Mouse (Mus musculus) lung, postnatal 0 days (tissue): ENCODE measurements around the gene Isx. TPM values are rescaled to one million over a fixed set of nuclear protein-coding genes. Genes with fewer than 3 reads are reported as not detected.

Experiments
- ATAC-seq: fragments of 200-750 bp; cut with Nextera tagmentation; 2 replicates; pipeline ENCODE4 v1.8.0; 2017; ENCODE audit warnings: moderate library complexity
- DNase-seq: peaks from one replicate; pipeline ENCODE4 v3.0.0-alpha.2; 2016; ENCODE audit warnings: low spot score
- H3K27ac ChIP-seq: fragments of 300-500 bp; sonication (generic); 2 replicates; pipeline ENCODE4 v1.5.1; 2014; ENCODE audit warnings: antibody characterized with exemption, mild to moderate bottlenecking, low read length, mixed read lengths
- H3K27me3 ChIP-seq: fragments of 300-500 bp; sonication (generic); replicated peaks from 2 replicates; pipeline ENCODE4 v1.6.1; 2014; ENCODE audit warnings: low read length, mixed read lengths; ENCODE audit not compliant: insufficient read depth
- H3K36me3 ChIP-seq: fragments of 300-500 bp; sonication (generic); 2 replicates; pipeline ENCODE4 v1.6.1; 2014; ENCODE audit warnings: low read length, mixed read lengths; ENCODE audit not compliant: insufficient read depth
- H3K4me1 ChIP-seq: fragments of 300-500 bp; sonication (generic); 2 replicates; pipeline ENCODE4 v1.6.1; 2014; ENCODE audit warnings: antibody characterized with exemption, low read depth, low read length, mixed read lengths; ENCODE audit not compliant: insufficient read depth
- H3K4me2 ChIP-seq: fragments of 300-500 bp; sonication (generic); replicated peaks from 2 replicates; pipeline ENCODE4 v1.6.1; 2014; ENCODE audit warnings: low read depth, mild to moderate bottlenecking, low read length, moderate library complexity, mixed read lengths
- H3K4me3 ChIP-seq: fragments of 300-500 bp; sonication (generic); 2 replicates; pipeline ENCODE4 v1.5.1; 2014; ENCODE audit warnings: low read depth, low read length
- H3K9ac ChIP-seq: fragments of 300-500 bp; sonication (generic); replicated peaks from 2 replicates; pipeline ENCODE4 v1.6.1; 2014; ENCODE audit warnings: low read depth, mild to moderate bottlenecking
- H3K9me3 ChIP-seq: fragments of 300-500 bp; sonication (generic); 2 replicates; pipeline ENCODE4 v1.6.1; 2016; ENCODE audit warnings: low read length, mixed read lengths
- CTCF ChIP-seq: IDR thresholded peaks from 2 replicates; pipeline ENCODE4 v1.5.1; 2016; ENCODE audit warnings: antibody characterized with exemption, mild to moderate bottlenecking
- EP300 ChIP-seq: IDR thresholded peaks from 2 replicates; pipeline ENCODE4 v1.6.1; 2016; ENCODE audit warnings: antibody characterized with exemption, mild to moderate bottlenecking, control low read depth
- WGBS: fragments of 180-500 bp; shearing (Covaris S2); extraction: QIAGEN DNeasy Blood & Tissue Kit; methylation state at CpG from one replicate; pipeline ENCODE4 v1.1.7; 2014; 5-methylcytosine and 5-hydroxymethylcytosine counted together
- polyA plus RNA-seq: library from polyadenylated mRNA; unstranded; fragments of >200 nt; fragmentation: Nextera tagmentation; extraction: Ambion mirVana; gene quantifications from 2 replicates; pipeline ENCODE4 v1.2.1, GENCODE M21; 2015

Gene Isx
- polyA plus RNA-seq, 1 experiment from 2014 or later: not detected

DNA sequence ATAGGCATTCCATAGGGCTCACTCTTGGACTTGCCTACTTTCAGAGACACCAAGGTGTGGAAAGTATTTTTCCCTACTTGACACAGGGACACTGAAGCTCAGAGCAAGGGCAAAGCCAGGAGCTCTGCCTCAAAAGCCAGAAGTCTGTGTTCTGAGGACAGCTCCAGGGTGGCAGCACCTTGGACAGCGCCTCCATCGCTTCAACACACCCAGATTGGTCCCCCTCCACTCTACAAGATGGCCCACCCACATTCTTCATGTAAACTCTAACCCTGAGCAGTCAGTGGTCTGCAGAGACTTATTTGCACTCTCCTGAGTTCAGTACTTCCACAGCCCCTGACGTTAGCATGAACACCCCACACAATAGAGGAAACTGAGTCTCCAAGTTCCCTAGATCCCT, 21.1 kb upstream of the Isx start:
- ATAC-seq (no peak), DNase-seq (no peak)
- H3K4me3 ChIP-seq: no peak overlapping the region
- H3K9me3 ChIP-seq: no peaks in the 10 kb centered on the region
- no peaks in the 10 kb centered on the region for H3K27me3 ChIP-seq
- H3K36me3 ChIP-seq: no peaks in the 10 kb centered on the region
- H3K9ac ChIP-seq: no peak overlapping the region
- 8% methylated on average over 3 of the region's 3 CpGs for WGBS
- H3K27ac ChIP-seq: no peak overlapping the region
- TF ChIP-seq CTCF (no peak), EP300 (no peak)
- H3K4me2 ChIP-seq: no peak overlapping the region
- H3K4me1 ChIP-seq: no peaks in the 10 kb centered on the region

DNA sequence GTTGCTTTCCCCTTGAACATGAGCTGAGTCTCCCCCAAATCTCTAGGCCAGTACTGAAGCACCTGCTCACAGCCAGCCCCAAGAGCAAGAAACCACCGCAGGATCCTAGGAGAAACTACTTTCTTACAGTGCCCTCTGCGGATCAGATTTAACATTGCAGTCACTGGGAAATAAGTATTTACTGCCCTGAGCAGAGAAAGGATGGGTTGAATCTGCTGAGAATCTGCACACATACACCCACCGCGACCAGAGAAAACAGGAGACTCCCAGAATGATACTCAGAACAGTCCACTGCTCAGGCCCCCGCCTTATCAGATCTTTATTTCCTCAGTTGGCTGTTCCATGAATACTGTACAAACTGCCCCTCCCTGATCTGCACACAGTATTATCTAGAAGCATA, 19.5 kb upstream of the Isx start:
- H3K9me3 ChIP-seq: no peaks in the 10 kb centered on the region
- H3K36me3 ChIP-seq: no peaks in the 10 kb centered on the region
- no peak overlapping the region for H3K4me2 ChIP-seq
- no peak overlapping the region for H3K4me3 ChIP-seq
- 25% methylated on average over 5 of the region's 5 CpGs for WGBS
- H3K27me3 ChIP-seq: no peaks in the 10 kb centered on the region
- H3K4me1 ChIP-seq: no peaks in the 10 kb centered on the region
- TF ChIP-seq EP300 (no peak), CTCF (peak; percentile 22; the same call in 1 of the 2 replicates)
- no peak overlapping the region for H3K9ac ChIP-seq
- no peak for DNase-seq
- ATAC-seq: no peak
- H3K27ac ChIP-seq: no peak overlapping the region

DNA sequence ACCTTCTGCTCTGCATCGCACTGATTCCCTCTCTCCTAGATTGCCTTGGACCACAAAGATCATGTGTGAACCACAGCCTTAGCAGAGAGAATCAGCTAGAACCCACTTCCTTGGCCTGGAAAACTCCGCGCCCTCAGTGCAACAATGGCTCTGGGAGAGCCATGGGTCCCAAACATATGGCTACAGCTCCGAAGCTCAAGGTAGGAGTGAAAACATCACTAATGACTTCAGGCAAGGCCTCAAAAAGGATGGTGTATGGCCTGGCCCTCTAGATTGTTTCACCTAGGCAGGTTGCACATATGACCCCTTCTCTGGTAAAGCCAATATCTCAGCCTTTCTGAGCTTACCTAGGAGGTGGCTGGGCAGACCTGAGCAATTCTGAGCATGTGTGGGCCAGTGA, 18.2 kb upstream of the Isx start:
- no peak for TF ChIP-seq EP300
- no peak for TF ChIP-seq CTCF
- ATAC-seq (no peak), DNase-seq (no peak)
- Histone ChIP-seq H3K27ac (no peak overlapping the region), H3K36me3 (no peaks in the 10 kb centered on the region), H3K4me2 (no peak overlapping the region), H3K27me3 (no peaks in the 10 kb centered on the region), H3K9ac (no peak overlapping the region), H3K4me3 (no peak overlapping the region), H3K4me1 (no peaks in the 10 kb centered on the region), H3K9me3 (no peaks in the 10 kb centered on the region)
- WGBS: 88% methylated on average over 4 of the region's 4 CpGs

DNA sequence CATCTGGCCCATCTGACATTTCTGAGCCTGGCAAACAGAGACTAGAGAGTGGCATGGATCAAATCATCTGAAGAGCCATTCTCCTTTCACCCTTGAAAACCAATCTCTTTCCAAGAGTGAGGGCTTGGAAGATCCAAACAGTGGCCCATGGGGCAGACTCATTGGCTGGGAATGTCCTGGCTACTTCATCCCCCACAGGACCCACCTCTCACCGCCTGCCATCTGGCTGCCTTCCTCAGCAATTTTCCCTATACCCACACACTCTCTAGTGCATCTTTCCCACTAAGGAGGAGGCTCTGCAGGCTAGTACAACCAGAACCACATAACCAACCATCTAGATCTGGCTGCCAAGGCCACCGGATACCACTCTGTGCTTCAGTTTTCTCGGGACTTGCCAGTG, 17.6 kb upstream of the Isx start:
- H3K9ac ChIP-seq: no peak overlapping the region
- H3K9me3 ChIP-seq: no peaks in the 10 kb centered on the region
- no peak overlapping the region for H3K4me2 ChIP-seq
- no peak overlapping the region for H3K27ac ChIP-seq
- no peak overlapping the region for H3K4me3 ChIP-seq
- no peaks in the 10 kb centered on the region for H3K36me3 ChIP-seq
- no peak for DNase-seq
- no peaks in the 10 kb centered on the region for H3K4me1 ChIP-seq
- no peak for ATAC-seq
- WGBS: 88% methylated on average over 3 of the region's 3 CpGs
- TF ChIP-seq CTCF: no peak
- TF ChIP-seq EP300: no peak
- H3K27me3 ChIP-seq: no peaks in the 10 kb centered on the region

DNA sequence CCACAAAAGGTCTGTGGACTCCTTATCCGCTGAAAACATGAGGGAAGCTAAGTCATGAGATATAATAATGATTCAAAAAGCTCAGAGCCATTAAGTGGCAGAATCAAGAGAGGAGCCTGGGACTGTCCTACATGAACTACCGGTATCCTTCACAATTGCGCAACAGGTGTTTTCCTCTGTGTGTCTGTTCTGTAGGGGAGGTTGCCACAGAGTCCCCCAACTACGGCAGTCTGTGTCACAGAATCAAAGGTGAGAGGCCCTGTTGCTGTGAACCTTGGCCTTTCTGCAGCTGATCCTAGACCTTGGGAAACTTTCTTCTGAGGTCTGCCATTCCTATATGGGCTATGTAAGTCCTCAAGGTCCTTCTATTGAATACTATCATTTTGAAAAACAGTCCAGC, 13.7 kb upstream of the Isx start:
- Histone ChIP-seq H3K9ac (no peak overlapping the region), H3K4me2 (no peak overlapping the region), H3K9me3 (no peaks in the 10 kb centered on the region), H3K27me3 (no peaks in the 10 kb centered on the region), H3K4me3 (no peak overlapping the region), H3K27ac (no peak overlapping the region), H3K4me1 (no peaks in the 10 kb centered on the region), H3K36me3 (no peaks in the 10 kb centered on the region)
- TF ChIP-seq EP300 (no peak), CTCF (no peak)
- 85% methylated on average over 4 of the region's 4 CpGs for WGBS
- no peak for ATAC-seq
- no peak for DNase-seq

DNA sequence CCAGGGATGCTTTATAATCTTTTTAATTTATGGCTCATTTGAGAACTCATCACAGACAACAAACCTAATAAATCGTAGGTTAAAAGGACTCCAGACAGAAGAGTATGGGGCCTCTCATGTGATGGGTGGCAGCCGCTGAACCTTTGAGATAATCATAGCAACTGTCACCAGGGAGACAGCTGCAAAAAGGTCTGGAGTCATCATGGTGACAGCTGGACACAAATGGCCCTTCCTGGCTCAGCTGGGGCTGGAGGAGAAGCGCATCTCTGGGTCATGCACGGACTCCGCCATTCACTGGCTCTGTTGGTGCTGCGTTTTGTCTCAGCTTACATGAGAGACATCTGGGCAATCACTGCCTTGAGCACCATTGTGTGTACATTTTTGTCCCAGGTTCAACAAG, 12.5 kb upstream of the Isx start:
- H3K9ac ChIP-seq: no peak overlapping the region
- H3K27me3 ChIP-seq: no peaks in the 10 kb centered on the region
- H3K4me3 ChIP-seq: no peak overlapping the region
- H3K4me1 ChIP-seq: no peaks in the 10 kb centered on the region
- DNase-seq (no peak), ATAC-seq (no peak)
- H3K9me3 ChIP-seq: no peaks in the 10 kb centered on the region
- no peak overlapping the region for H3K4me2 ChIP-seq
- WGBS: 83% methylated on average over 6 of the region's 6 CpGs
- H3K36me3 ChIP-seq: no peaks in the 10 kb centered on the region
- TF ChIP-seq EP300 (no peak), CTCF (no peak)
- H3K27ac ChIP-seq: no peak overlapping the region

DNA sequence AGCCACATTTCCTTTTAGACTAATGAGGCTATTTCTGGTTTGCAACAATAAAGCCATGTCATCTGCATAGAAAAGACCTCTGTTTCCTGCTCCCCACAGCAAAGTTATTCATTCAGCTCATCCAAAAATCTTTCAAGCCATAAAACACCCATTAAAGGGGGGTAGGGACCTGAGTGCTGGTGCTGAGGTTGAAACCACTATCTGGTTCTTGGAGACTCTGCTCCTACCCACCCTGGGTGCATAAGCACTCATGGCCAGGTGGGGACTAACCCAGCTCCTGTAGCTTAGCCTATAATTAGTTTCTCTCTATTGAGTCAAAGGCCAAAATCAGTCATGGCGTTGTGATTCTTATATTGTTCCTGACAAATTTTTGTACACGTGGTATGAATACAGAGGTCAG, 10.4 kb upstream of the Isx start:
- Histone ChIP-seq H3K36me3 (no peaks in the 10 kb centered on the region), H3K27ac (no peak overlapping the region), H3K4me2 (no peak overlapping the region), H3K4me3 (no peak overlapping the region), H3K4me1 (no peaks in the 10 kb centered on the region), H3K27me3 (no peaks in the 10 kb centered on the region), H3K9me3 (no peaks in the 10 kb centered on the region), H3K9ac (no peak overlapping the region)
- DNase-seq (no peak), ATAC-seq (no peak)
- WGBS: 80% methylated on average over 2 of the region's 2 CpGs
- no peak for TF ChIP-seq EP300
